Mouse (Mus musculus) bone marrow macrophage, adult 2 months (primary cell): ENCODE results near the gene Slc25a17.

Experiments
- CTCF ChIP-seq: IDR thresholded peaks from 2 replicates; pipeline ENCODE4 v1.5.1; 2012; ENCODE audit warnings: low read depth, mild to moderate bottlenecking, low read length, moderate library complexity
- POLR2A ChIP-seq: IDR thresholded peaks from 2 replicates; pipeline ENCODE4 v1.6.1; 2012; ENCODE audit warnings: mild to moderate bottlenecking, low read depth, low read length, borderline replicate concordance

DNA sequence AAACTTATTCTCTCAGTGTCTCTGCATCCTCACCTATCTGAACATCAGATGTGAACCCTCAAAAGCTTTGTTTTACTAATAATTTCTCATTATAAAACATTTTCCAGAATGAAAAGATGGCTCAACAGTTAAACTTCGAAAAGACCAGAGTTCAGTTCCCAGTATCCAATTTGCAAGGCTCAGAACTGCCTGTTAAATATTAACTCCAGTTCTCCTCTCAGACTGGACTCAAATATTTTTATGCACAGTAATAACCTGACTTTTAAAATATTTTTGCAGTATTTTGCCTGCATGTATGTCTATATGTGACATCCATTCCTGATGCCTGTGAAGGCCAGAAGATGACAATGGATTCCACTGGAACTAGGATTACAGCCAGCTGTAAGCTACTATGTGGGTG lies 8.0 kb upstream of the Slc25a17 start:
- TF ChIP-seq CTCF: no peak
- no peak for TF ChIP-seq POLR2A
